Mouse (Mus musculus): ENCODE results near the gene Kantr. TPM values are rescaled to one million over a fixed set of nuclear protein-coding genes. Genes with fewer than 3 reads are reported as not detected.
A peak's percentile ranks its signal among the peaks of the same experiment; 100 is the strongest.

Kantr gene
- total and polyA plus RNA-seq, 2 experiments = 0.74 to 1.8 TPM

GRCm38 (mm10) chrX:152347041-152347440 is 19.7 kb upstream of the Kantr start:
- no peak for DNase-seq (ENCODE audit: extremely low read depth, low read depth, low spot score)
- Histone ChIP-seq H3K27me3 (ENCODE audit: control insufficient read depth, insufficient read depth, low read length) (no peaks in the 10 kb centered on the region), H3K4me1 (ENCODE audit: control insufficient read depth, insufficient read depth, low read length) (no peaks in the 10 kb centered on the region), H3K36me3 (ENCODE audit: control insufficient read depth, insufficient read depth, low read length) (no peaks in the 10 kb centered on the region), H3K4me3 (ENCODE audit: insufficient read depth, low read depth, low read length) (no peak overlapping the region), H3K9ac (ENCODE audit: low read depth, low read length) (no peak overlapping the region), H3K27ac (replicated peaks; ENCODE audit: insufficient read depth, low read depth, low read length) (no peak overlapping the region), H3K79me2 (ENCODE audit: control insufficient read depth, insufficient read depth, low read length) (no peaks in the 10 kb centered on the region)
- WGBS = 98% methylated on average over 14 of the region's 14 CpGs
- TF ChIP-seq POLR2A (IDR thresholded peaks at IDR 0.05; ENCODE audit: extremely low read depth, insufficient read depth, low read length) (no peak), CTCF (IDR thresholded peaks at IDR 0.05; ENCODE audit: low read depth, low read length) (no peak)

- no peak overlapping the region for H3K4me3 ChIP-seq (ENCODE audit: insufficient read depth, low read depth, low read length)
- H3K27me3 ChIP-seq (ENCODE audit: control insufficient read depth, insufficient read depth, low read length) = no peaks in the 10 kb centered on the region
- H3K79me2 ChIP-seq (ENCODE audit: control insufficient read depth, insufficient read depth, low read length) = no peaks in the 10 kb centered on the region
- H3K36me3 ChIP-seq (ENCODE audit: control insufficient read depth, insufficient read depth, low read length) = no peaks in the 10 kb centered on the region
- DNase-seq (ENCODE audit: extremely low read depth, low read depth, low spot score) = no peak
- H3K4me1 ChIP-seq (ENCODE audit: control insufficient read depth, insufficient read depth, low read length) = peaks cover 1% of the 10 kb centered on the region; the same call in 1 of the 2 replicates
- 91% methylated on average over 15 of the region's 15 CpGs for WGBS
- no peak for TF ChIP-seq CTCF (IDR thresholded peaks at IDR 0.05; ENCODE audit: low read depth, low read length)
- TF ChIP-seq POLR2A (IDR thresholded peaks at IDR 0.05; ENCODE audit: extremely low read depth, insufficient read depth, low read length) = no peak
- H3K9ac ChIP-seq (ENCODE audit: low read depth, low read length) = no peak overlapping the region
- no peak overlapping the region for H3K27ac ChIP-seq (replicated peaks; ENCODE audit: insufficient read depth, low read depth, low read length)
Observed at GRCm38 (mm10) chrX:152346587-152346986, 19.3 kb upstream of the Kantr start.

DNA sequence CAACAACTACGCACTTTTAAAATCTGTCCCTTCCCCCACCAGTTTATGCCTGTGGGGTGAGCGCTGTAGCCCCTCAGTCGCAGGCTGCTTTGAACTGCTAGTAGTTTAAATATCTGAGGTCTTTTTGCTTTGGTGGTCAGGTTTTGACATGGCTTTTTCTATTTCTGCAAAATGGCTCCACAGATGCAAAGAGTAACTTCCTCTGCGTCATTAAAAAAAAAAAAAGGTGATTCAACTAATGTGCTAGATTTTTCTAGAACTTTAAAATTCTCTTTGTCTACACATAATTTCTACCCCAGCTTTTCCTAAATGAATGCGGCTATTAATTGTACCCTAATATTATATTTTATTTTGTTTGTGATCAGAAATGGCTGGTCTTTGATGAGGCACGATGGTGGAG is 15.6 kb upstream of the Kantr start:
- Histone ChIP-seq H3K27me3 (ENCODE audit: control insufficient read depth, insufficient read depth, low read length) (no peaks in the 10 kb centered on the region), H3K9ac (ENCODE audit: low read depth, low read length) (peak overlapping the region; percentile 57; the same call in 1 of the 2 replicates), H3K36me3 (ENCODE audit: control insufficient read depth, insufficient read depth, low read length) (peaks cover 6% of the 10 kb centered on the region), H3K4me3 (ENCODE audit: insufficient read depth, low read depth, low read length) (peak overlapping the region; percentile 97), H3K4me1 (ENCODE audit: control insufficient read depth, insufficient read depth, low read length) (peaks cover 3% of the 10 kb centered on the region; the same call in 1 of the 2 replicates), H3K79me2 (ENCODE audit: control insufficient read depth, insufficient read depth, low read length) (no peaks in the 10 kb centered on the region), H3K27ac (replicated peaks; ENCODE audit: insufficient read depth, low read depth, low read length) (peak overlapping the region; percentile 58; the same call in 1 of the 2 replicates)
- no peak for TF ChIP-seq POLR2A (IDR thresholded peaks at IDR 0.05; ENCODE audit: extremely low read depth, insufficient read depth, low read length)
- TF ChIP-seq CTCF (IDR thresholded peaks at IDR 0.05; ENCODE audit: low read depth, low read length) = no peak
- WGBS = 21% methylated on average over 6 of the region's 6 CpGs
- no peak for DNase-seq (ENCODE audit: extremely low read depth, low read depth, low spot score)

- peak; percentile 83 for DNase-seq (ENCODE audit: extremely low read depth, low read depth, low spot score)
- H3K4me3 ChIP-seq (ENCODE audit: insufficient read depth, low read depth, low read length) = peak within 1 kb of the TSS; percentile 97
- H3K36me3 ChIP-seq (ENCODE audit: control insufficient read depth, insufficient read depth, low read length) = peaks cover 6% of the 10 kb centered on the region
- no peaks in the 10 kb centered on the region for H3K27me3 ChIP-seq (ENCODE audit: control insufficient read depth, insufficient read depth, low read length)
- H3K27ac ChIP-seq (replicated peaks; ENCODE audit: insufficient read depth, low read depth, low read length) = peak within 1 kb of the TSS; percentile 58; the same call in 1 of the 2 replicates
- 0% methylated on average over 18 of the region's 27 CpGs for WGBS
- peak within 1 kb of the TSS; percentile 86 for H3K9ac ChIP-seq (ENCODE audit: low read depth, low read length)
- peak; percentile 70 for TF ChIP-seq POLR2A (IDR thresholded peaks at IDR 0.05; ENCODE audit: extremely low read depth, insufficient read depth, low read length)
- TF ChIP-seq CTCF (IDR thresholded peaks at IDR 0.05; ENCODE audit: low read depth, low read length) = no peak
- no peaks in the 10 kb centered on the region for H3K79me2 ChIP-seq (ENCODE audit: control insufficient read depth, insufficient read depth, low read length)
- peaks cover 3% of the 10 kb centered on the region; the same call in 1 of the 2 replicates for H3K4me1 ChIP-seq (ENCODE audit: control insufficient read depth, insufficient read depth, low read length)
Observed at GRCm38 (mm10) chrX:152342358-152342901, 15.1 kb upstream of the Kantr start, which contains the start of gene Tspyl2. Tspyl2 (minus strand) TSS chrX:152342425.

DNA sequence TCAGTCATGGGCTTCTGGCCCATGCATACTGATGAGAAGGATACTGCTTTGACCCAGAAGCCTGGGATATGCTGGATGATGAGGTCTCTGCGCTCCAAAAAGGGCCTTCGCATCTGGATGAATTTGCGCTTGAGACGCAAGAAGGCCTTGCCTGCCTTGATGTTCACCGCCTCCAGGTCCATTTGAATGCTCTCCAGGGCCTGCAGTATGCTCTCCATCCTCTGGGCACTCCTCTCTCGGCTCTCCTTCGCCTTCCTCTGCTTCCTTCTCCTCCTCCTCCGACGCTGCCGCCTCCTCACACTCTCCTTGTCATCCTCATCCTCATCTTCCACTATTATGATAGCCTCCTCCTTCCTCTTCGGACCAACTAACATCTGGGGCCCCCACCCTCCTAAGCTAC is 14.2 kb upstream of the Kantr start:
- Histone ChIP-seq H3K9ac (ENCODE audit: low read depth, low read length) (peak overlapping the region; percentile 86; the same call in 1 of the 2 replicates), H3K4me3 (ENCODE audit: insufficient read depth, low read depth, low read length) (peak overlapping the region; percentile 97), H3K4me1 (ENCODE audit: control insufficient read depth, insufficient read depth, low read length) (peaks cover 3% of the 10 kb centered on the region; the same call in 1 of the 2 replicates), H3K27ac (replicated peaks; ENCODE audit: insufficient read depth, low read depth, low read length) (no peak overlapping the region), H3K36me3 (ENCODE audit: control insufficient read depth, insufficient read depth, low read length) (peaks cover 6% of the 10 kb centered on the region), H3K79me2 (ENCODE audit: control insufficient read depth, insufficient read depth, low read length) (no peaks in the 10 kb centered on the region), H3K27me3 (ENCODE audit: control insufficient read depth, insufficient read depth, low read length) (no peaks in the 10 kb centered on the region)
- no peak for DNase-seq (ENCODE audit: extremely low read depth, low read depth, low spot score)
- TF ChIP-seq CTCF (IDR thresholded peaks at IDR 0.05; ENCODE audit: low read depth, low read length) = no peak
- 39% methylated on average over 11 of the region's 11 CpGs for WGBS
